12 mouse cellular contexts compared by ENCODE assay signal in genomic region chr5:120777478-120777877, GRCm38 (mm10). TPM values are rescaled to one million over a fixed set of nuclear protein-coding genes. Genes with fewer than 3 reads are reported as not detected.
A peak's percentile ranks its signal among the peaks of the same experiment; 100 is the strongest.
DNase-seq lines count a peak whose midpoint lies in the region; ATAC-seq and TF ChIP-seq lines count a peak whose summit lies in the region.
"Had no signal": no experiment of that assay in that cellular context is flagged by ENCODE, and none has a peak within 500 bp of the region (broad histone marks: within the 10 kb centered on the region; RNA-seq: fewer than 3 reads in every experiment).

Gene Oas3, minus strand, starts transcription at chr5:120777661.

- H3K4me3 ChIP-seq in lung, postnatal 0 days (ENCODE audit: low read depth, low read length): no peak within 1 kb of the TSS
- no peak within 1 kb of the TSS for H3K4me3 ChIP-seq in CH12.LX (replicated peaks in 1 of 3; ENCODE audit: low read depth in 2 of 3, low read length in 2 of 3, poor library complexity in 1 of 3)
- H3K4me3 ChIP-seq: limb, embryonic 10.5 days had no signal

- H3K9me3 ChIP-seq in lung, postnatal 0 days (ENCODE audit: low read length): no peaks in the 10 kb centered on the region
- H3K9me3 ChIP-seq in CH12.LX (replicated peaks; ENCODE audit: low read length): no peaks in the 10 kb centered on the region
- H3K9me3 ChIP-seq: limb, embryonic 10.5 days had no signal

- dilution Hi-C loops in CH12.LX (cut with MboI; ENCODE audit: extremely low pct_ligation_motif_present, extremely low pct_unique_long_range_greater_than_20kb, low sequenced_read_pairs): no loop called here

- H3K27me3 ChIP-seq in lung, postnatal 0 days (replicated peaks; ENCODE audit: insufficient read depth, low read length): no peaks in the 10 kb centered on the region
- H3K27me3 ChIP-seq in CH12.LX (replicated peaks): peaks cover 23% of the 10 kb centered on the region

- no peak for TF ChIP-seq POLR2A in CH12.LX (IDR thresholded peaks at IDR 0.05; ENCODE audit: low read depth, low read length)

- no peak for TF ChIP-seq EP300 in lung, postnatal 0 days (IDR thresholded peaks at IDR 0.05)
- no peak for TF ChIP-seq EP300 in CH12.LX (IDR thresholded peaks at IDR 0.05; ENCODE audit: low read length)

- ATAC-seq in lung, postnatal 0 days: no peak
- peak; percentile 54 to 61; a peak in 3 of 4 replicates for ATAC-seq in hematopoietic stem cell, adult 5-6 weeks (replicated peaks in 1 of 2; ENCODE audit: insufficient read depth in 1 of 2, low FRiP score in 2 of 2, low TSS enrichment in 1 of 2, low read depth in 1 of 2, poor library complexity in 2 of 2, severe bottlenecking in 2 of 2)
- peak; percentile 62 for ATAC-seq in neutrophil, adult 5-6 weeks (ENCODE audit: extremely low read depth, insufficient number of reproducible peaks, low FRiP score, poor library complexity, severe bottlenecking)

- no peak within 1 kb of the TSS for H3K4me2 ChIP-seq in lung, postnatal 0 days (replicated peaks; ENCODE audit: low read depth, low read length)
- H3K4me2 ChIP-seq in CH12.LX (ENCODE audit: insufficient read depth, low read depth, poor library complexity, severe bottlenecking): peak within 1 kb of the TSS; percentile 46; the same call in 1 of the 2 replicates

- H3K79me2 ChIP-seq in CH12.LX (replicated peaks; ENCODE audit: control insufficient read depth, extremely low read depth, insufficient read depth, poor library complexity, severe bottlenecking): no peaks in the 10 kb centered on the region

- no peak for TF ChIP-seq RAD21 in CH12.LX (IDR thresholded peaks at IDR 0.05; ENCODE audit: low read depth, low read length)

- H3K27ac ChIP-seq in lung, postnatal 0 days (ENCODE audit: low read length): no peak within 1 kb of the TSS
- no peak within 1 kb of the TSS for H3K27ac ChIP-seq in CH12.LX (ENCODE audit: insufficient read depth, low read depth)
- H3K27ac ChIP-seq: limb, embryonic 10.5 days had no signal

- H3K4me1 ChIP-seq in lung, postnatal 0 days (ENCODE audit: insufficient read depth, low read depth, low read length): no peaks in the 10 kb centered on the region
- H3K4me1 ChIP-seq in CH12.LX (ENCODE audit: control insufficient read depth in 1 of 2, insufficient read depth in 2 of 2): peaks cover 6 to 22% of the 10 kb centered on the region in 2 experiments

- no peak for TF ChIP-seq CTCF in lung, postnatal 0 days (IDR thresholded peaks at IDR 0.05)
- no peak for TF ChIP-seq CTCF in CH12.LX (conservative IDR thresholded peaks at IDR 0.05 in 1 of 2, IDR thresholded peaks at IDR 0.05 in 1 of 2; ENCODE audit: low read depth in 2 of 2, low read length in 2 of 2)

- H3K36me3 ChIP-seq in lung, postnatal 0 days (ENCODE audit: insufficient read depth, low read length): no peaks in the 10 kb centered on the region
- no peaks in the 10 kb centered on the region for H3K36me3 ChIP-seq in CH12.LX (replicated peaks in 1 of 2; ENCODE audit: control insufficient read depth in 1 of 2, insufficient read depth in 1 of 2, low read length in 1 of 2)
- H3K36me3 ChIP-seq: limb, embryonic 10.5 days had no signal

- in situ Hi-C loops in CH12.LX (cut with MboI; ENCODE audit: low pct_ligation_motif_present, low pct_unique_long_range_greater_than_20kb, low sequenced_read_pairs): no loop called here

- no peak within 1 kb of the TSS for H3K9ac ChIP-seq in lung, postnatal 0 days (replicated peaks; ENCODE audit: low read depth)
- no peak within 1 kb of the TSS for H3K9ac ChIP-seq in CH12.LX (ENCODE audit: insufficient read depth, low read depth)

- 60% methylated on average over 9 of the region's 9 CpGs for WGBS in lung, postnatal 0 days

- peak; percentile 22 for DNase-seq in lung, postnatal 0 days (ENCODE audit: low spot score)
- no peak for DNase-seq in lung, adult 18-20 months
- DNase-seq in CH12.LX (ENCODE audit: extremely low read depth): no peak
- no peak for DNase-seq in cerebellum, adult 9-11 months
- DNase-seq in right cerebral cortex, postnatal 36 days (ENCODE audit: low spot score in 2 of 2): no peak
- no peak for DNase-seq in kidney, adult 11 months
- DNase-seq: kidney, adult 18-20 months; lung, postnatal 4 days had no signal

TF ChIP-seq in CH12.LX, 34 proteins besides CTCF, POLR2A, EP300 and RAD21:
- no peak for TF ChIP-seq ZC3H11A (IDR thresholded peaks at IDR 0.05; ENCODE audit: low read depth, low read length)
- TF ChIP-seq MEF2A (IDR thresholded peaks at IDR 0.05; ENCODE audit: borderline replicate concordance, low read depth, low read length): no peak
- TF ChIP-seq GABPA (IDR thresholded peaks at IDR 0.05; ENCODE audit: insufficient replicate concordance, low read depth, low read length): no peak

RNA-seq across cellular contexts. Expression of gene Oas3, which starts in this region (rescaled TPM):
- polyA plus RNA-seq in lung, postnatal 0 days (2015; fragmentation: Nextera tagmentation; extraction: Ambion mirVana): 0.20 and 0.31 TPM in 2 replicates
- total RNA-seq in CH12.LX (2012; rRNA removed) (0.13 and 0.30 TPM in 2 replicates), CH12.LX (2014; rRNA removed) (not detected in 2 replicates)
- polyA plus RNA-seq in CH12.LX (2012; ENCODE audit: insufficient read length, low read depth): 0.05 TPM in 1 of 2 replicates, not detected in the other
- 8.6 and 13.6 TPM in 2 replicates for total RNA-seq in hematopoietic stem cell, adult 5-6 weeks (2017)
- total RNA-seq in neutrophil, adult 5-6 weeks (2017): 72.6 and 77.3 TPM in 2 replicates
- total RNA-seq: gastrocnemius, adult 8-10 months had no signal

Comparison
In these comparisons a context has a peak if more than half of its experiments do, and no peak if none do; other contexts are left out.
1. Peak in DNase-seq in lung, postnatal 0 days; RNA of the gene not detected or under 1 TPM.